Comparison of ENCODE assay signal across 15 mouse cellular contexts in genomic region chr11:88638936-88639542, GRCm38 (mm10).
DNase-seq lines count a peak whose midpoint lies in the region; ATAC-seq lines count a peak whose summit lies in the region.
"Had no signal": no experiment of that assay in that cellular context is flagged by ENCODE, and none has a peak within 500 bp of the region (broad histone marks: within the 10 kb centered on the region; RNA-seq: fewer than 3 reads in every experiment).

No protein-coding gene starts in this region.

- peaks cover 20% of the 10 kb centered on the region; the same call in 1 of the 2 replicates for H3K36me3 ChIP-seq in hindbrain, embryonic 12.5 days
- H3K36me3 ChIP-seq: neural tube, embryonic 13.5 days; stomach, embryonic 15.5 days had no signal

- DNase-seq in heart, adult 8-10 months (ENCODE audit: low spot score), result peak; percentile 58
- DNase-seq in heart, postnatal 4 days, result no peak
- peak; percentile 26 for DNase-seq in 416B (ENCODE audit: low read depth)
- DNase-seq in gastrocnemius, adult 8-10 months (ENCODE audit: low spot score in 2 of 2), result peak; percentile 60 to 74
- DNase-seq in left cerebral cortex, postnatal 14 days (ENCODE audit: low spot score in 2 of 2), result no peak
- DNase-seq: adrenal gland, postnatal 10 days; kidney, postnatal 10 days; right cerebral cortex, postnatal 14 days; thymus, postnatal 4 days had no signal

- H3K4me3 ChIP-seq in hindbrain, embryonic 12.5 days, result no peak overlapping the region
- H3K4me3 ChIP-seq: neural tube, embryonic 13.5 days; stomach, embryonic 15.5 days had no signal

- H3K9ac ChIP-seq in hindbrain, embryonic 12.5 days, result no peak overlapping the region
- H3K9ac ChIP-seq: neural tube, embryonic 13.5 days; stomach, embryonic 15.5 days had no signal

- intact Hi-C loops in left cerebral cortex, postnatal 14 days (cut with DNase I), result no loop called here

- no peak for ATAC-seq in hindbrain, embryonic 12.5 days (ENCODE audit: low FRiP score)
- ATAC-seq in inflammation-experienced regulatory T-cells, adult 6 months, result no peak
- ATAC-seq: lung, postnatal 0 days had no signal

- 81% methylated on average over 6 of the region's 6 CpGs for WGBS in hindbrain, embryonic 12.5 days

- no peaks in the 10 kb centered on the region for H3K9me3 ChIP-seq in hindbrain, embryonic 12.5 days (replicated peaks)
- H3K9me3 ChIP-seq: neural tube, embryonic 13.5 days; stomach, embryonic 15.5 days had no signal

- 0 out of 2 replicates have a peak overlapping the region, but pooled peaks have one; percentile 1 for H3K27ac ChIP-seq in hindbrain, embryonic 12.5 days
- H3K27ac ChIP-seq: neural tube, embryonic 13.5 days; stomach, embryonic 15.5 days had no signal

- no peaks in the 10 kb centered on the region for H3K27me3 ChIP-seq in hindbrain, embryonic 12.5 days
- H3K27me3 ChIP-seq: neural tube, embryonic 13.5 days; stomach, embryonic 15.5 days had no signal

- no peak overlapping the region for H3K4me2 ChIP-seq in hindbrain, embryonic 12.5 days (replicated peaks)
- H3K4me2 ChIP-seq: liver, embryonic 11.5 days; neural tube, embryonic 13.5 days; stomach, embryonic 15.5 days had no signal

- peaks cover 39% of the 10 kb centered on the region for H3K4me1 ChIP-seq in hindbrain, embryonic 12.5 days
- H3K4me1 ChIP-seq: stomach, embryonic 15.5 days had no signal

Comparison
In these comparisons a context has a peak if more than half of its experiments do, and no peak if none do; other contexts are left out.
1. DNase-seq: peak in heart, adult 8-10 months (single experiment), 416B (single experiment) and gastrocnemius, adult 8-10 months (2 of 2); none in heart, postnatal 4 days (single experiment) and left cerebral cortex, postnatal 14 days (0 of 2).